ENCODE assay signal across 22 mouse cellular contexts in the genomic region with DNA sequence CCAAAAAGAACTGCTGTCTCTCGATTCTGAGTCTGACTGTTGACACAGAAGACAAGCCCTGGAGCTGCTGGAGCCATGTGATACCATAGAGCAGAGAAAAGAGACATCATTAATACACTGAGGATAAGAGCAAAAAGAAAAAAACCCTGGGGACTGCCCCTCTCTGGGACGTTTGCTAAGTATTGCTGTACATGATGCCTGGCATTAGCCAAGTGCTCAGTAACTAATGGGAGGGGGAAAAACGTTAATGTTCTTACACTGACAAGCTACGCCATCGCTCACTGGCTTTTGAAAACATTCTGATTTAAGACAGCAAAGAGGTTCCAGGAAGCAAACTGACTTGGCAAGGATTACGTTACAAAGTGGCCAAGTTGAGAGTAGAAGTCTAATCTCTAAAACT.
"Had no signal": no experiment of that assay in that cellular context is flagged by ENCODE, and none has a peak within 500 bp of the region (broad histone marks: within the 10 kb centered on the region; RNA-seq: fewer than 3 reads in every experiment).

No protein-coding gene starts in this region.

- H3K9me3 ChIP-seq: limb, embryonic 10.5 days; limb, embryonic 13.5 days; liver, embryonic 12.5 days; liver, embryonic 15.5 days; lung, embryonic 15.5 days; midbrain, embryonic 12.5 days; neural tube, embryonic 13.5 days; stomach, embryonic 15.5 days had no signal

- H3K4me1 ChIP-seq: limb, embryonic 10.5 days; limb, embryonic 13.5 days; liver, embryonic 12.5 days; liver, embryonic 15.5 days; lung, embryonic 15.5 days; midbrain, embryonic 12.5 days; neural tube, embryonic 13.5 days; stomach, embryonic 15.5 days had no signal

- H3K27ac ChIP-seq: limb, embryonic 10.5 days; limb, embryonic 13.5 days; liver, embryonic 12.5 days; liver, embryonic 15.5 days; lung, embryonic 15.5 days; midbrain, embryonic 12.5 days; neural tube, embryonic 13.5 days; stomach, embryonic 15.5 days had no signal

- H3K4me2 ChIP-seq: limb, embryonic 13.5 days; liver, embryonic 12.5 days; liver, embryonic 15.5 days; lung, embryonic 15.5 days; midbrain, embryonic 12.5 days; neural tube, embryonic 13.5 days; stomach, embryonic 15.5 days had no signal

- H3K9ac ChIP-seq: limb, embryonic 13.5 days; liver, embryonic 12.5 days; liver, embryonic 15.5 days; lung, embryonic 15.5 days; midbrain, embryonic 12.5 days; neural tube, embryonic 13.5 days; stomach, embryonic 15.5 days had no signal

- H3K4me3 ChIP-seq: limb, embryonic 10.5 days; limb, embryonic 13.5 days; liver, embryonic 12.5 days; liver, embryonic 15.5 days; lung, embryonic 15.5 days; midbrain, embryonic 12.5 days; myocyte; neural tube, embryonic 13.5 days; stomach, embryonic 15.5 days had no signal

- ATAC-seq: liver, embryonic 12.5 days; midbrain, embryonic 16.5 days had no signal

- H3K27me3 ChIP-seq: limb, embryonic 13.5 days; liver, embryonic 12.5 days; liver, embryonic 15.5 days; lung, embryonic 15.5 days; midbrain, embryonic 12.5 days; neural tube, embryonic 13.5 days; stomach, embryonic 15.5 days had no signal

- DNase-seq: kidney, adult 9 months; kidney, postnatal 14 days; kidney, postnatal 4 days; liver; lung, adult 18-20 months; lung, postnatal 10 days; lung, postnatal 36 days; retina, postnatal 1 day; right cerebral cortex, postnatal 25 days; spleen, adult 18-20 months; thymus, adult 18-20 months; thymus, postnatal 36 days had no signal

- H3K36me3 ChIP-seq: limb, embryonic 10.5 days; liver, embryonic 12.5 days; liver, embryonic 15.5 days; lung, embryonic 15.5 days; midbrain, embryonic 12.5 days; stomach, embryonic 15.5 days had no signal
